Mouse (Mus musculus): ENCODE measurements at regions not wholly inside any gene's neighbourhood (a gene's known extent, or its start where the extent isn't known, plus 50 kb on each side); places are given as distances from the start of the nearest gene placed in this dataset.

GRCm38 (mm10) chr8:41795625-41796024 lies 378.8 kb upstream of the Frg1 start:
- Histone ChIP-seq H3K9me3 (replicated peaks; ENCODE audit: control insufficient read depth, low read length) (no peaks in the 10 kb centered on the region), H3K4me2 (ENCODE audit: low read depth, low read length) (no peak overlapping the region), H3K4me3 (ENCODE audit: low read length) (no peak overlapping the region), H3K27ac (ENCODE audit: low read length) (no peak overlapping the region), H3K36me3 (ENCODE audit: control insufficient read depth, insufficient read depth) (no peaks in the 10 kb centered on the region), H3K9ac (ENCODE audit: low read length) (no peak overlapping the region), H3K4me1 (ENCODE audit: control insufficient read depth, insufficient read depth, low read length) (no peaks in the 10 kb centered on the region), H3K27me3 (ENCODE audit: control insufficient read depth, insufficient read depth, low read length) (no peaks in the 10 kb centered on the region)
- ATAC-seq (replicated peaks; ENCODE audit: extremely low read depth, insufficient read depth, low FRiP score): no peak
- 61% methylated on average over 2 of the region's 2 CpGs for WGBS

GRCm38 (mm10) chr8:41786952-41787861 lies 370.3 kb upstream of the Frg1 start:
- no peaks in the 10 kb centered on the region for H3K36me3 ChIP-seq (ENCODE audit: control insufficient read depth, insufficient read depth)
- H3K4me3 ChIP-seq (ENCODE audit: low read length): no peak overlapping the region
- no peak overlapping the region for H3K27ac ChIP-seq (ENCODE audit: low read length)
- H3K4me2 ChIP-seq (ENCODE audit: low read depth, low read length): no peak overlapping the region
- ATAC-seq (replicated peaks; ENCODE audit: extremely low read depth, insufficient read depth, low FRiP score): no peak
- no peaks in the 10 kb centered on the region for H3K27me3 ChIP-seq (ENCODE audit: control insufficient read depth, insufficient read depth, low read length)
- H3K9ac ChIP-seq (ENCODE audit: low read length): no peak overlapping the region
- H3K4me1 ChIP-seq (ENCODE audit: control insufficient read depth, insufficient read depth, low read length): no peaks in the 10 kb centered on the region
- 79% methylated on average over 9 of the region's 9 CpGs for WGBS
- H3K9me3 ChIP-seq (replicated peaks; ENCODE audit: control insufficient read depth, low read length): no peaks in the 10 kb centered on the region

GRCm38 (mm10) chr8:41785977-41786376 lies 369.1 kb upstream of the Frg1 start:
- Histone ChIP-seq H3K27me3 (ENCODE audit: control insufficient read depth, insufficient read depth, low read length) (no peaks in the 10 kb centered on the region), H3K9me3 (replicated peaks; ENCODE audit: control insufficient read depth, low read length) (no peaks in the 10 kb centered on the region), H3K36me3 (ENCODE audit: control insufficient read depth, insufficient read depth) (no peaks in the 10 kb centered on the region), H3K4me3 (ENCODE audit: low read length) (no peak overlapping the region), H3K4me2 (ENCODE audit: low read depth, low read length) (no peak overlapping the region), H3K4me1 (ENCODE audit: control insufficient read depth, insufficient read depth, low read length) (no peaks in the 10 kb centered on the region), H3K27ac (ENCODE audit: low read length) (no peak overlapping the region), H3K9ac (ENCODE audit: low read length) (no peak overlapping the region)
- no peak for ATAC-seq (replicated peaks; ENCODE audit: extremely low read depth, insufficient read depth, low FRiP score)
- 64% methylated on average over 2 of the region's 2 CpGs for WGBS

- Histone ChIP-seq H3K4me3 (ENCODE audit: low read length) (no peak overlapping the region), H3K9ac (ENCODE audit: low read length) (no peak overlapping the region), H3K27ac (ENCODE audit: low read length) (no peak overlapping the region), H3K27me3 (ENCODE audit: control insufficient read depth, insufficient read depth, low read length) (no peaks in the 10 kb centered on the region), H3K9me3 (replicated peaks; ENCODE audit: control insufficient read depth, low read length) (no peaks in the 10 kb centered on the region), H3K36me3 (ENCODE audit: control insufficient read depth, insufficient read depth) (no peaks in the 10 kb centered on the region), H3K4me1 (ENCODE audit: control insufficient read depth, insufficient read depth, low read length) (no peaks in the 10 kb centered on the region), H3K4me2 (ENCODE audit: low read depth, low read length) (no peak overlapping the region)
- 39% methylated on average over 1 of the region's 1 CpGs for WGBS
- ATAC-seq (replicated peaks; ENCODE audit: extremely low read depth, insufficient read depth, low FRiP score): no peak
Measured at GRCm38 (mm10) chr8:41782837-41783236, 366.0 kb upstream of the Frg1 start.

GRCm38 (mm10) chr8:41779459-41779858 lies 362.6 kb upstream of the Frg1 start:
- Histone ChIP-seq H3K9ac (ENCODE audit: low read length) (no peak overlapping the region), H3K4me3 (ENCODE audit: low read length) (no peak overlapping the region), H3K4me2 (ENCODE audit: low read depth, low read length) (no peak overlapping the region), H3K27ac (ENCODE audit: low read length) (no peak overlapping the region), H3K4me1 (ENCODE audit: control insufficient read depth, insufficient read depth, low read length) (no peaks in the 10 kb centered on the region), H3K27me3 (ENCODE audit: control insufficient read depth, insufficient read depth, low read length) (no peaks in the 10 kb centered on the region), H3K9me3 (replicated peaks; ENCODE audit: control insufficient read depth, low read length) (no peaks in the 10 kb centered on the region), H3K36me3 (ENCODE audit: control insufficient read depth, insufficient read depth) (no peaks in the 10 kb centered on the region)
- 82% methylated on average over 3 of the region's 3 CpGs for WGBS
- no peak for ATAC-seq (replicated peaks; ENCODE audit: extremely low read depth, insufficient read depth, low FRiP score)

GRCm38 (mm10) chr8:41771729-41772128 lies 354.9 kb upstream of the Frg1 start:
- no peak overlapping the region for H3K9ac ChIP-seq (ENCODE audit: low read length)
- no peak overlapping the region for H3K27ac ChIP-seq (ENCODE audit: low read length)
- H3K9me3 ChIP-seq (replicated peaks; ENCODE audit: control insufficient read depth, low read length): no peaks in the 10 kb centered on the region
- H3K36me3 ChIP-seq (ENCODE audit: control insufficient read depth, insufficient read depth): no peaks in the 10 kb centered on the region
- ATAC-seq (replicated peaks; ENCODE audit: extremely low read depth, insufficient read depth, low FRiP score): no peak
- H3K4me3 ChIP-seq (ENCODE audit: low read length): no peak overlapping the region
- H3K27me3 ChIP-seq (ENCODE audit: control insufficient read depth, insufficient read depth, low read length): no peaks in the 10 kb centered on the region
- no peak overlapping the region for H3K4me2 ChIP-seq (ENCODE audit: low read depth, low read length)
- no peaks in the 10 kb centered on the region for H3K4me1 ChIP-seq (ENCODE audit: control insufficient read depth, insufficient read depth, low read length)
- WGBS: 71% methylated on average over 4 of the region's 4 CpGs

- Histone ChIP-seq H3K9me3 (replicated peaks; ENCODE audit: control insufficient read depth, low read length) (no peaks in the 10 kb centered on the region), H3K27me3 (ENCODE audit: control insufficient read depth, insufficient read depth, low read length) (no peaks in the 10 kb centered on the region), H3K36me3 (ENCODE audit: control insufficient read depth, insufficient read depth) (no peaks in the 10 kb centered on the region), H3K4me2 (ENCODE audit: low read depth, low read length) (no peak overlapping the region), H3K27ac (ENCODE audit: low read length) (no peak overlapping the region), H3K9ac (ENCODE audit: low read length) (no peak overlapping the region), H3K4me3 (ENCODE audit: low read length) (no peak overlapping the region), H3K4me1 (ENCODE audit: control insufficient read depth, insufficient read depth, low read length) (no peaks in the 10 kb centered on the region)
- no peak for ATAC-seq (replicated peaks; ENCODE audit: extremely low read depth, insufficient read depth, low FRiP score)
- 70% methylated on average over 1 of the region's 1 CpGs for WGBS
Measured at GRCm38 (mm10) chr8:41753481-41753880, 336.6 kb upstream of the Frg1 start.

- no peaks in the 10 kb centered on the region for H3K36me3 ChIP-seq (ENCODE audit: control insufficient read depth, insufficient read depth)
- ATAC-seq (replicated peaks; ENCODE audit: extremely low read depth, insufficient read depth, low FRiP score): no peak
- no peak overlapping the region for H3K4me3 ChIP-seq (ENCODE audit: low read length)
- no peak overlapping the region for H3K9ac ChIP-seq (ENCODE audit: low read length)
- WGBS: 69% methylated on average over 2 of the region's 2 CpGs
- no peaks in the 10 kb centered on the region for H3K27me3 ChIP-seq (ENCODE audit: control insufficient read depth, insufficient read depth, low read length)
- H3K4me1 ChIP-seq (ENCODE audit: control insufficient read depth, insufficient read depth, low read length): no peaks in the 10 kb centered on the region
- no peaks in the 10 kb centered on the region for H3K9me3 ChIP-seq (replicated peaks; ENCODE audit: control insufficient read depth, low read length)
- no peak overlapping the region for H3K4me2 ChIP-seq (ENCODE audit: low read depth, low read length)
- no peak overlapping the region for H3K27ac ChIP-seq (ENCODE audit: low read length)
Measured at GRCm38 (mm10) chr8:41752641-41753040, 335.8 kb upstream of the Frg1 start.

- Histone ChIP-seq H3K27ac (ENCODE audit: low read length) (no peak overlapping the region), H3K27me3 (ENCODE audit: control insufficient read depth, insufficient read depth, low read length) (no peaks in the 10 kb centered on the region), H3K9ac (ENCODE audit: low read length) (no peak overlapping the region), H3K4me1 (ENCODE audit: control insufficient read depth, insufficient read depth, low read length) (no peaks in the 10 kb centered on the region), H3K4me2 (ENCODE audit: low read depth, low read length) (no peak overlapping the region), H3K9me3 (replicated peaks; ENCODE audit: control insufficient read depth, low read length) (no peaks in the 10 kb centered on the region), H3K4me3 (ENCODE audit: low read length) (no peak overlapping the region), H3K36me3 (ENCODE audit: control insufficient read depth, insufficient read depth) (no peaks in the 10 kb centered on the region)
- WGBS: 88% methylated on average over 6 of the region's 6 CpGs
- ATAC-seq (replicated peaks; ENCODE audit: extremely low read depth, insufficient read depth, low FRiP score): no peak
Measured at GRCm38 (mm10) chr8:41747024-41747423, 330.1 kb upstream of the Frg1 start.

Data from heart, embryonic 16.5 days (tissue).